Mouse (Mus musculus) layer of hippocampus, postnatal 10 days (tissue): ENCODE data around the gene Gm17304. TPM values are rescaled to one million over a fixed set of nuclear protein-coding genes. Genes with fewer than 3 reads are reported as not detected.

Source experiments
- DNase-seq, 2 experiments: peaks; one replicate each; pipeline ENCODE4 v3.0.0; 2021; ENCODE audit warnings: low spot score in 2 of 2
- long read RNA-seq: library from polyadenylated mRNA; stranded (forward); transcript quantifications from one replicate; pipeline ENCODE4 v2.0.0, GENCODE M21; 2023
- total RNA-seq, 2 experiments: library from RNA; stranded (reverse); gene quantifications; 2 replicates each; pipeline ENCODE4 v1.2.3; 2021

The Gm17304 gene
- not detected for total RNA-seq
- long read RNA-seq = 0 reads

GRCm38 (mm10) chr5:106608798-106609197 is at the start of gene Gm17304:
TSS of gene Gm17304 (plus strand) at chr5:106609098.
- DNase-seq = no peak

- peak; percentile 30 to 37 for DNase-seq
Measured at GRCm38 (mm10) chr5:106560631-106561498, 48.0 kb upstream of the Gm17304 start.

GRCm38 (mm10) chr5:106561499-106561822 is 47.4 kb upstream of the Gm17304 start:
- DNase-seq = no peak

- DNase-seq = no peak
Measured at GRCm38 (mm10) chr5:106566025-106566424, 42.9 kb upstream of the Gm17304 start.

- DNase-seq = peak in 1 of 2 experiments; percentile 31
Measured at GRCm38 (mm10) chr5:106573742-106574559, 34.9 kb upstream of the Gm17304 start.

- peak; percentile 84 to 87 for DNase-seq
Measured at GRCm38 (mm10) chr5:106574560-106574946, 34.3 kb upstream of the Gm17304 start.

- no peak for DNase-seq
Measured at GRCm38 (mm10) chr5:106575098-106575497, 33.8 kb upstream of the Gm17304 start.

GRCm38 (mm10) chr5:106577237-106577888 is 31.5 kb upstream of the Gm17304 start:
- DNase-seq = no peak

- no peak for DNase-seq
Measured at GRCm38 (mm10) chr5:106580943-106581342, 28.0 kb upstream of the Gm17304 start.

GRCm38 (mm10) chr5:106589006-106589405 is 19.9 kb upstream of the Gm17304 start:
- no peak for DNase-seq

GRCm38 (mm10) chr5:106589670-106590069 is 19.2 kb upstream of the Gm17304 start:
- no peak for DNase-seq

- DNase-seq = no peak
Measured at GRCm38 (mm10) chr5:106590686-106591085, 18.2 kb upstream of the Gm17304 start.

GRCm38 (mm10) chr5:106594388-106594787 is 14.5 kb upstream of the Gm17304 start:
- no peak for DNase-seq

- DNase-seq = no peak
Measured at GRCm38 (mm10) chr5:106597472-106597871, 11.4 kb upstream of the Gm17304 start.

GRCm38 (mm10) chr5:106599482-106599881 is 9.4 kb upstream of the Gm17304 start:
- DNase-seq = no peak

GRCm38 (mm10) chr5:106604381-106604780 is 4.5 kb upstream of the Gm17304 start:
- no peak for DNase-seq

- no peak for DNase-seq
Measured at GRCm38 (mm10) chr5:106605096-106605495, 3.8 kb upstream of the Gm17304 start.

GRCm38 (mm10) chr5:106607081-106607480 is 1.8 kb upstream of the Gm17304 start:
- DNase-seq = no peak

GRCm38 (mm10) chr5:106612151-106612550 is 3.3 kb downstream of the Gm17304 start:
- DNase-seq = no peak

- DNase-seq = no peak
Measured at GRCm38 (mm10) chr5:106614570-106614969, 5.7 kb downstream of the Gm17304 start.

- no peak for DNase-seq
Measured at GRCm38 (mm10) chr5:106615006-106615405, 6.1 kb downstream of the Gm17304 start.

GRCm38 (mm10) chr5:106620446-106620845 is 11.5 kb downstream of the Gm17304 start:
- DNase-seq = peak in 1 of 2 experiments; percentile 3
